Mouse (Mus musculus) skeletal muscle tissue, adult 2 months (tissue): Measurements from ENCODE around the gene Fbxw18.
"Not testable (repeated sequence)": the region's sequence is repeated elsewhere in the genome, so short reads cannot be mapped to it uniquely, and the experiment has no call there.

Experiments
- DNase-seq: peaks from one replicate; pipeline ENCODE4 v3.0.0-alpha.2; 2012; ENCODE audit warnings: low read depth, low spot score

The Fbxw18 gene

GRCm38 (mm10) chr9:109702600-109702999 is at the start of gene Fbxw18:
TSS of gene Fbxw18 (minus strand) at chr9:109702700.
- not testable (repeated sequence) for DNase-seq

DNA sequence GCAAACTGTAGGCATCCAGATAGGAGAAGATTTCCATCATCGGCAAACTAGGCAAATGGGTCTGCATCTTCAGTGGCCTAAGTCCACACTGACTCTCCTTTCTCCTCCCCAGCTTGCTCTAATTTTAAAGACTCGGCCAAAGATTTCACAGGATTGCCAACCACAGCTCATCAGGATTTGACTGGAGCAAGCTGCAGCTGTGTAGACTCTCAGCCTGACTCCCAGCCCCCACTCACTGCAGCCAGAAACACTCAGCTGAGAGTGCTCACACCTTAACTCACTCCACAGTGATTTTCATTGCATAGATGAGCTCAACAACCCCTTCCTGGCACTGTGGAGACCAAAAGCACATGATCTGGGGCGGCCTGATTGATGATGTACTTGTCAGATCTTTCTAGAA is 43.5 kb upstream of the Fbxw18 start, which contains the start of gene Fbxw26:
TSS of gene Fbxw26 (minus strand) at position 101 of the 400 bp plus-strand sequence.
- not testable (repeated sequence) for DNase-seq

DNA sequence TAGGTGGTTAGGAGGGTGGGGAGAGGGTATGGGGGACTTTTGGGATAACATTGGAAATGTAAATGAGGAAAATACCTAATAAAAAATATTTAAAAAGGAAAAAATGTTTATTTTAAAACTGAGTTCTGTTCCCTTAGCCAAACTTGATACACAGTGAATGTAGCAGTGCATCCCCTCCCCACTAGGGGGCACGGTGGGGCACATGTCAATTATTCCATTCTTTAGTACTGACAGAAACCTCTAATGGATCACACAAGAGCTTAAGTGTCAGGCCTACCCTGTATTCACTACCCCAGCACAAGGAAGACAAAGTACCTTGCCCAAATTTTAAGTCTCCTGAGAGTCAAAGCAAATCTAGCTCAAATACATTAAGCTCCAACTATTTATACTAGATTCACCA is 17.2 kb downstream of the Fbxw18 start:
- no peak for DNase-seq

DNA sequence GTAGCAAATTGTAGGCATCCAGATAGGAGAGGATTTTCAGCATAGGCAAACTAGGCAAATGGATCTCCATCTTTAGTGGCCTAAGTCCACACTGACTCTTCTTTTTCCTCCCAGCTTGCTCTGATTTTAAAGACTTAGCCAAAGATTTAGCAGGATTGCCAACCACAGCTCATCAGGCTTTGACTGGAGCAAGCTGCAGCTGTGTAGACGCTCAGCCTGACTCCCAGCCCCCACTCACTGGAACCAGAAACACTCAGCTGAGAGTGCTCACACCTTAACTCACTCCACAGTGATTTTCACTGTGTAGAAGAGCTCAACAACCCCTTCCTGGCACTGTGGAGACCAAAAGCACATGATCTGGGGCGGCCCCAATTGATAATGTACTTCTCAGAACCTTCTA is 37.9 kb downstream of the Fbxw18 start, which contains the start of gene Fbxw25:
TSS of gene Fbxw25 (minus strand) at position 101 of the 400 bp plus-strand sequence.
- not testable (repeated sequence) for DNase-seq
